Mouse (Mus musculus) cerebellum, postnatal 4 days (tissue): ENCODE measurements at regions not wholly inside any gene's neighbourhood (a gene's known extent, or its start where the extent isn't known, plus 50 kb on each side); places are given as distances from the start of the nearest gene placed in this dataset.

Experiments used
- DNase-seq, 2 experiments: peaks; one replicate each; pipeline ENCODE4 v3.0.0; 2022; ENCODE audit warnings: low spot score in 2 of 2, mixed read lengths in 1 of 2

DNA sequence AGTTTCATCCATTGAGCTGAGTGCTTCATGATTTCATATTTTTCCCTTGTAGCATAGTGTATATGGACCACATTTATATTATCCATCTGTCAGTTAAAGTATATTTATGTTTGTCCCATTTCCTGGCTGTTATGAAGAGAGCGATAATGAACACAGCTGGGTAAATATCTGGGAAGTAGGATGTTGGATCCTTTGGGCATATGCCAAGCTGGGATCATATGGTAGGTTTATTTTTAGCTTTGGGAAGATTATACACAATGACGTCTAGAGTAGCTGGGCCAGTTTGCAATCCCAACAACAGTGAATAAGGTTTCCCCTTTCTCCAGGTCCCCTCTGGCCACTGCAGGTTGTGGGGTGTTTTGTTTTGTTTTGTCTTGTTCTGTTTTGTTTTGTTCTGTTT lies 164.5 kb downstream of the Gm765 start:
- no peak for DNase-seq

DNA sequence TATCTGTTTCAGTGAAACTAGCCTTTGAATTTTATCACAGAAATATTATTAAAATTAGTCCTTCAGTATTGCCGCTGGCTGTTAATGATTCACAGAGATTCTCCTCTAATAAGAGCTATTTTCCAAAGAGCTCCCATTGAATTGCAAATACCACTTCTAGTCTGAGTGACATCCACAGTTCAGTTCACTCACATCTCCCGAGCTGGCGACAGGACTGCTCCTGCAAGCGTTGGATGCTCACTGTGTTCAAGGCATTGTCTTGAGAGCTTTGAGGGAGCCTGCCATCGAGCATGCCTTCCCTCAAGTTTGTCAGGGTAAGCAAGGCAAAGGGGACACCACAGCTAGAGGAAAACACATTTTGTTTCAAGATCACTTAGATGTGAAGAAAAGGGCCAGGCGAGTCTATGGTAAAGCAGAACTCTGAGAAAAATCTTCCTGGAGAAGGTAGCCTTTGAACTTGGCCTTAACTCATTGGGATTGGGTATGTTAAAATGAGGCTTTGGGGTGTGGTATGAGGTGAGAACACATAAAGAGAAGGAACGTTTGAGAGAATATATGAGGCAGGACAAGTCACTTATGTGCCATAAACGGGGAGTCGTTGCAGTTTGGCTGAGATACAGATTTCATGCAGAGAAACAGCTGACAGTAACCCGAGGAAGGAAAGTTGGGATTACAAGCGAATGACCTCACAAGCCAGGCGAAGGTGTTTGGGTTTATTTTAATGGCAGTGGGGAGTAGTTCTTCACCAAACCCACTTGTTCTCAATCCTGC lies 193.3 kb downstream of the Gm765 start:
- DNase-seq, result no peak

DNA sequence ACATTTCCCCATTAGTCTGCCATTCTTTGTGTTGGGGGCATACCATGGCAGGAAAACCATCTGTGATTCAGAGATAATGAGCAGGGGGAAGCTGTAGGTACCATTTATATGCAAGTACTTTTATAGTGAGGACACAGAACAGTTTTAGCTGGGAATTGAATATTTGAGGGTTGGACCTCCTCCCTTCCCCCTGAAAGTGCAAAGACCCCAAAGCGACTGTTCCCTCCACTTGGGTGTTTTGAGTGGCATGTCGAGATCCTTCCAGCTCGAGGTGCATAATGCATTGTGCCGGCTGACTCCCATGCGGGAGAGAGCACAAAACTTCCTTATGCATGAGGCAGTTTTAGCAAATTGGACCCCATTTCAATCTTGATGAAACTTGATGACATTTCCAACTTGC lies 194.7 kb downstream of the Gm765 start:
- DNase-seq, result no peak

DNA sequence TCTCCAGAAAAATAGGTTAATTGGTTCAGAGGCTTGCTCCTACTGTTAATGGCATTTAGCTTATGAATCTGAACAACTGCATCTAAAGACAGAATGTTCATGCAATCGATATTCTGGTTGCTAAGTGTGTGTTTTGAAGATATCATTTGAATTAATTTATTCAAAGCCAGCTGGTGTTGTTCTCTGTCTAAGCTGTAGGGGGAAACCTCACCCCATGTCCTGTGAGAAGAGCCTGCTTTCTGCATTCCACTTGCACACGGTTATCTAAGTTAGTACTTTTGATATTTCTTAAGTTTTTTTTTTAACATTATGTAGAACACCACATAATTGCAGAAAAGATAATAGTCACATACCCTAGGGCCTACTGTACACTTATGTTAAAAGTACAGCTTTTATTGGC lies 209.6 kb downstream of the Gm765 start:
- DNase-seq, result peak in 1 of 2 experiments; percentile 30

DNA sequence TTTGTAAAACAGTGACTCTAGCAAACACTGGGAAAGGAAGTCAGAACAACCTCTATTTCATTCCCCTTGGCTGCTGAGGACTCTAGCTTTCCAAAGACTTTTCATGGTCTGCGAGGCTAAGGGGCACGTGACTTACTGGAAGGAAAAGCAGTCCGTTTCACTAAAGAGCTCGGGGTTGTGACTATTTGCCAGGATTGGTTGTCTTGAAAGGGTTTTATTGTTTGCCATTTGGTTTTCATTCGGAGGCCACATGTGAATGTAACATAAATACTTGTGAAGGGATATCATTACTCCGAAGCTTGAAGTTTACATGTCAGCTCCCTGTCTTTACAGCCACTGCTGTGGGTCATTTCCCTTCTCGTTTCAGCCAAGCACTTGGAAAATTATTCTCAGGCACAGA lies 217.1 kb downstream of the Gm765 start:
- DNase-seq, result no peak

DNA sequence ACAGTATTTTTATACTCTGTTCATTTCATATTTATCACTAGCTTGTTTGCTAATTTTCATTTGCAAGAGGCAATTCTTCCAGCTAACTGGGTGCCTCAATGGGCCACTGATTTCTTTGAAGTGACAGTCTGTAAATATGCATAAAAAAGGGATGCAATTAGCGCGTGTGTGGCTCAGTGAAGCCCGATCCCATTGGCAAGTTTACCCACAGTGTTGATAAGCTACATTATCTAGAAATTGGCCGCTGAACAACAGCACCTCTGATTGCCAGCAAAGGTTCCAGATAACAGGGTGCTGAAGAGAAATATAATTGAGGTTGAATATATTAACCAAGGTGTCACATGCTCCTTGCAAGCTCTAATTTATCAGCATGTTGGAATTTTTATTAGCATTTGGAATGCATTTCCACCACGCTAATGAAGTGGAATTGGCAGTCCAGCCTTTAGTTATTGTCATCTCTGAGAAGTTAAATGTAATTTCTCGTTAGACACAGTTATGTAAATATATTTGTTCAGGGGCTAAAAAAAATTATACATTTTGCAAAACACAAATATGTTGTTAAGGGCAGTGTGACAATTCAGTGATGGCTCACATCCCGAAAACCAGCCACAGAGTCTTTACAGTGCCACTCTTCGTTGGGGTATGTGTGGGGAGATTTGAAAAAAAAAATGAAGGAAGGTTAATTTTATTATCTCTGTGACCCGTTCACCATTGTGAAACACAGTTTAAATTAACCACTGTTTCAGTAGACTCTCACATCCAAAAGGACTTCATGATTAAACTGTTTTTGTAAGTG lies 224.0 kb downstream of the Gm765 start:
- DNase-seq, result no peak

DNA sequence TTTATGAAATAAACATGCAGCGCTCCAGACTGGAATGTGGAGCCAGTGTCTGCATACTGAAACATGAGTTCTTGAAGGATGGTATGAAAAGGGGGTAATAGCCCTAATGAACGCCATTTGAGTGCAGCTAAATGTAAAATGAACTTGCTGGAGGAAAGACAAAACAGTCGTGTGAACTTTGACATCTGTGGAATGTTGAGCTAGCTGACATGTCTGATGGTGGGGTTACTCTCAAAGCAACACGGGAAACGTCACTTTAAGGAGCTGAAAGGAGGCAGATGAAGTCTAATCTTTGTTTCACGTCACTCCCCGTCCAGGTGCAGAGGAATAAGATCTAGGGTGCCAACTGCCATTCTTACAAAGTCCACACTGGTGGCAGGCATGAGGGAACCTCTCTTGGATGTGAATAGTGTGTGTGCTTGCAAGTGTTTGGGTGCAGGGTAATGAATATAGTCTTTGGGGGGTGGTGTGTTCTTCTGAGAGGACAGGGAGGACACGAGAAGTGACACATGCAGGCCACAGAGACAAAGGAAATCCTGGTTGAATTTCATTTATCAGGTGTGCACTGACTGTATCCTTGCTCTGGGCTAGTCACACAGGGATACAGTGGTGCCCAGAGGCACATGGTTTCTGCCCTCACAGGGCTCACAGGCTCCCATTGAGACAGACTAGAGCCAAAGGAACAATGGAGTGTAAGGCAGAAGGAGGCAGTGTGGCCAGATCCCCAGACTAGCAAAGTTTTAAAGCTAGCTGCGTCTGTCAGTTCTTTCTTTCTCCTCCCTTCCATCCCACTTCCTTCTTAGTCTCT lies 228.0 kb downstream of the Gm765 start:
- no peak for DNase-seq

DNA sequence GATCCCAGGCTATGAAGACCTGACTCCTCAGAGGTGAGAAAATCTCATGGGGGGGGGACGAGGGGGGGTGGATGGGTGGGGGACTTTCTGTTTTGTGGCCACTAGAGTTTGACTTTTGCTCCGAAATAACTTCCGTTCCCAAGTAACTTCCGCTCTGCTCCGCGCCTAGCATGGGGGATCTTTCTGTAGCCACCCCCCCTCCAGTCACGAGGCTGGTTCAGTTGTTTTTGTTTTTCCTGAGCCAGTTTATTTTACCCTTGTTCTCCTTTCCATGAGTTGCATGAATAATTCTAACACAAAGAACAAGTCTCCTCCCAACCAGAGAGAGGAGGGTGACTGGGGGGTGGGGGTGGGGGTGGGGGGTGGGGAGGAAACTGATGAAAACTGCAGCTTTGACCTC lies 228.8 kb downstream of the Gm765 start:
- no peak for DNase-seq

DNA sequence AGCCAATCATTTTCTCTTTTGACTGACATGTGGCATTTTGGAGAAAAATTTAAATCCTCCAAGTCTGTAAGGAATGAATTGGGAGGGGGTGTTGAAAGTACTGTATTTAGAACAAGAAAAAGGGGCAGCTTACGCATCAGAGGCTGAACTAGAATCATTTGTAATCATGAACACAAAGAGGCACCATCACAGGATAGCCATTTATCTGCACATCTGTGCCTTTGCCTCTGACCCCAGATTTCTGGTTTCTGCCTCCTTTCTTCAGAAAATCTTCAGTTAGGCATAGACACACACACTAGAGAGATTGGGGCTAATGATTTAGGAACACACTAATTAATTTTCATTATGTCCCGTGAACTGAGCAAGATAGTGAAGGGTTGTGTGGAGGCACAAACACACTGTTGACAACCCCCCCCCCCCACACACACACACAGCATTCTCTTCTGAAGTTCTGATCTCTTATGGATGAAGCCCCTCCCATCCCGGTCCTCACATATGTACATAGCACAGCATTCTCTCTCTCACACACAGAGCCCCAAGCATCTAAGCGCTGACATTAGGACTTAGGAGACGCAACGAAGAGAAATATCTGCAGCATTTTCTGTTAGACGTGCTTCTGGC lies 229.9 kb downstream of the Gm765 start:
- no peak for DNase-seq

DNA sequence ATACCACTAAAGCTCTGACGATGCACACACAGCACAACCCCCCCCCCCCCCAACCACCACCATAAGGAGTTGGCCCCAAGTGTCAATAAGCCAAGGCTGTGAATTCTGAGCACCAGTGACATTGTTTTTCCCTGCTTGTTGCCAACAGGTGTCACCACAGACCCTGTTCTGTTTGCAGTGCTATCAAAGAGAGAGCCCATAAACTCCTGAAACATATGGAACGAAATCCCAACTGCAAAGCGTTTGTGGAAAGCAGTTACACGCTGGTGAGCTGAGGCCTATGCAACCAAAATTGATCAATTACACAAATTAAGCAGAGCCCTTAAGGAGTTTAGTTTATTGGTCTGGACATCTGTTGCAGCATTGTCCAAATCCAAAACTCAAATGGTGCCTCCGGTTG lies 235.4 kb downstream of the Gm765 start:
- no peak for DNase-seq

DNA sequence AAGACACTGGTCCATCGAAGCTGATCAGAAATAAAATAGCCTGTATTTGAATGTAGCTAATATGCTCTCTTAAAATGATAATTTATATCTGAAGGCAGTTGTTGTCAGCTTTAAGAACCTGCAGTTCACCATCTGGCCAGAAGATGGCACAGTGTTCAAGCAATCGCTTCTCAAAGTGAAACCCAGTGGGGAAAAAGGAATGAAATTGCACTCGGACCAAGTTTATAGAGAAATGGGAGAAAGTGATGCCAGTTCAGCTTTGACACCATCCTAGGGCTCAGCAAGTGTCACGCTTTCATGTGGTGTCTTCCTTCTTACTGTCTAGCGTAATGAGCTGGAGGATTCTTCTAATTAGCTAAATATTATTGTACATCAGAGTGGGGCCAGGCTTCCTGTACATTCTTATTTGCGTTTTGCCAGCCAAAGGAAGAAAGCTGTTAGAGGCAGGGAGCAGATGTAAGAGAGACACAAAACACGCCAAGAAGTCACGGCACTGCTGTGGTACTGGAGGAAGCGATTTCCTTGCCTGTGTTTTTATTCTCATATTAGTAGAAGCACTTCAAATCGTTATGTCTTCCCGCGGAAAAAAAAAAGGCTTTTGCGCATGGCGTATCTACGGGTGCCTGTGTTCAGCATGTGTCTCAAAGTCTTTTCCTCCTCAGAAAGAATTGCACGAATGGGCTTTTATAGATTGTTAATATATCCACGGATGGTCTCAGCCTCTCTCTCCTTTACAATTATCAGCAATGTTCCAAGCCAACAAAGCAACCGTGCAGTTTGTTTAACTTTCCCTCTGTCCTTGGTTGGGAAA lies 237.1 kb downstream of the Gm765 start:
- DNase-seq, result peak; percentile 65 to 78

DNA sequence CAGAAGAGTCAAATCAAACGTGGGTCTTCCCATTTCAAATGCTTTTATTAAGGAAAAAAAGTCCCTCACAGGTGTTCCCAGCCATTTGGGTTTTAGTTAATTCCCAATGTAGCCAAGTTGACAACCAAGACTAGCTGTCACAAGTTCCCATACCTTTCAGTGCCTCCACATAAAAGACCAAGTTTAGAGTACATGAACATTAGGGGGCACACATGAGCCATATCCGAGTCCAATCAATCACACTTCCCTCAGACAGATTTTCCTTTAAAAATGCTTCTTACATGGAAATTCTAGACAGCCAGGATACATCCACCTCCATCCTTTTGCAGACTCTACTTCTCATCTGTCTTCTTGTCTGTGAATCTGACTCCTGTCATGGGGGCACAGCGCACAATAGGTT lies 238.1 kb downstream of the Gm765 start:
- no peak for DNase-seq

DNA sequence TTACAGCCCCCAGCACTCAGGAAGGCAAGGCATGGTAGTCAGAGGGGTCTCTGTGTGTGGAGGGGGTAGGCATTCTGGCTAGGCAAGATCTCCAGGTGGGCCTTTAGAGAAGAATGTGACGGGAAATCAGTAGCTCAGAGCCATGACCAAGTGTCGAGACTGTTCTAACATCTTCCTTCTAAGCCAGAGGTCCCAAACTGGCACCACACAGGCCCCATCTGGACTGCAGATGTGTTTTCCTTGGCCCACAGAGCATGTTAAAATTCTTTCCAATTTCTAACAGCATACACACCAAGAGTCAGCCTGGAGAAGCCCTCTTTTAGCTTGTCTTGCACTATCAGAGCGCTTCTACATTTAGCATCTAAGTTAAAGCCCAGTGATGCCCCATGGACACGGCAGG lies 241.5 kb downstream of the Gm765 start:
- no peak for DNase-seq

DNA sequence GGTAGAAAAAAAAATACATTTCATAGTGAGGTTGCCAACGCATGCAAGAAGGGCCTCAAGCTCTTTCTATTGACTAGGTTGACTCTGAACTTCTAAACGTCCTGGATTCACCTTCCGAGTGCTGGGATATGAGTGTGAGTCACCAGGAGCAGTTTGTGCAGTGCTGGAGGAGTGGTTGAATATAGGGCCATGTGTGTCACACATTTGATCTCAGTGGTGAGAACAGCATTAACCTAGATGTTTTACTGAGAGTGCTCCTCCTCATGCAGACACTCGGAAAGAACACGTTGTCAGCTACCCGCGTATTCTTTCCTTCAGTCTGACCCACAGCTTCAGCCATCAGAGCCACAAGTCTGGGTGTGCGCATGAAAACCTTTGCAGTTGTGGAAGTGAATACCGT lies 243.4 kb downstream of the Gm765 start:
- DNase-seq, result no peak

DNA sequence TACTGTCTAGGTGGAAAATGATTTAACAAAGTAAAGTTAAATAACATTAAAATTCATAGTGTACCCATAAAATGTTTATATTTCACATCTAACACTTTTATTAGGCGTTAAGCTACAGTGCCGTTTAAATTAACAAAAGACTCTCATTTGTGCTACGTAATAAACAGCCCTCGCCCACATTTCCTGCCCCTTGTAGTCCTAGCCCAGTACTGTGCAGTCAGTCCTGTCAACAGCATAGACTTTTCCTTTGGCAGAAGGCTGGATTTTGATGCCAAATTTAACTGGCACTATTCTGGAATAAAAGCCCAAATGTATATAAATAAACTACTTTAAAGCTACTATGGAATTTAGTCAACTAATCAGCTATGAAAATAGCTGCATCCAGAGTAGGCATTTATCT lies 247.3 kb downstream of the Gm765 start:
- DNase-seq, result no peak

DNA sequence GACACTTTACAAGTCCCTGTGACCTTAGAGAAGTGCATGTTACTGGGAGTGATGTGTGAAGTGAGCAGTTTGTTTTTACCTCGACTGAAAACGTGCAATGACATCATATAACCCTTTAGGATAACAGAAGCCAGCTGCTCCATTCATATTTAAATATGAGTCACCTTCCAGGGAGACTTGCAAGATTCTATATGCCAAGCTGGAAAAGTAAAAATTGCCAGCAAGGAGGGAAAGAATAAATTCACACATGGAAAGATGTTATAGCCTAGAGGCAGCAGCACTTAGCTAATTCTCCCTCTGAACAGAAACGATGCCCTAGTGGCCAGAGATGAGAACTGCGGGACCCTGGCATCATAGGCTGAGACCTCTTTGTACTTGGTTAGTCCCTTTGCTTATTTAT lies 253.4 kb downstream of the Gm765 start:
- peak; percentile 25 to 26 for DNase-seq

DNA sequence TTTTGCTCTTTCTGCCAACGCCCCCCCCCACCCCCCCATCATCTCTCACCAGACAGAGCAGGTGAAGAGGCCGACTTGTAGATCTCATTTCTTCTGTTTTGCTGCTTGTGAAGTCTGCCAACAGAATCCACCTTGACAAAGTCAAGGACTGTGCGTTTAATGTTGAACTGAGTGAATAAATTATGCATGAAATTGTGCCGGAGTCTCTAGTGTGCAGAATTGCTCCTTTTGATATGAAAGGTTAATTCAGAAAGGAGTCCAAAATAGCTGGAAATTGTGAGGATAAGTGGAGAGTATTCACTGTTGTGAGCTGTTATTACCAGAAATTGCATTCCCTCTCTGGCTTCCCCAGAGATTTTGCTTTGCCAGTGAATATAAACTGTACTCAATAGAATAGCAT lies 262.5 kb downstream of the Gm765 start:
- DNase-seq, result no peak
